Mouse (Mus musculus): ENCODE measurements around the gene Agbl5. TPM values are rescaled to one million over a fixed set of nuclear protein-coding genes. Genes with fewer than 3 reads are reported as not detected.

Gene Agbl5
- total RNA-seq, 1 experiment from 2014 or later = 14.7 TPM

GRCm38 (mm10) chr5:30944956-30945781, 56.7 kb downstream of the Agbl5 start, which contains the start of gene Cgref1:
Cgref1 (minus strand) TSS chr5:30945591.
- ATAC-seq (ENCODE audit: extremely low read depth, insufficient number of reproducible peaks, low FRiP score, poor library complexity, severe bottlenecking) = no peak

GRCm38 (mm10) chr5:30948620-30949019, 60.1 kb downstream of the Agbl5 start:
- ATAC-seq (ENCODE audit: extremely low read depth, insufficient number of reproducible peaks, low FRiP score, poor library complexity, severe bottlenecking) = no peak

DNA sequence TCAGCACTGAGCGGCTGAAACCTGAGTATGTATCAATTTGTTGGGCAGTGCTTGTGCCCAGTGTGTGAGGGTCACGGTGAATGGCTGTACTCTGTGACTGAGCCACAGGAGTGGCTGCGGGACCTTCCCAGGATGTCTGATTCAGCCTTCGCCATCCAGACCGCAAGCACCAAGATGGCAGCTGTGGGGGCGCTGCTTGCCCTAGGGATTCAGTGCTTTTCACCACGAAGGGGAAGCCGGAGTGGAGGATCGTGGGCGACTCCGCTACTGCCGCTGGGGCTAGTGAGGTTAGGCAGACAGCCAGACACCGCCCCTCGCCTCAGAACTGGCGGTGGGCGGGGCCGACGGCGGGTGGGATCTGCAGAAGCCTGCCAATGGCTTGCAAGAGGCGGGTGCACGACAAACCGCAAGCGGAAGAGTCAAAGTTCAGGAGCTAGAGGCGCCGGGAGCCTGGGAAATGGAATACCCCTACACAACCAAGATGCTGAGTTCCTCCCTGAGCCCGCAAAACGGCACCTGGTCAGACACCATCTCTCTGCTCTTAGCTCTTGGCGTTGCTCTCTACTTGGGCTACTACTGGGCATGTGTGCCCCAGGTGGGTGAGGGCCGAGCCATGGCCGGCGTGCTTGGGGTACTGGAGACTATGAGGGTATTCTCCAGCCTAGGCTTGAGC, 61.3 kb downstream of the Agbl5 start:
- ATAC-seq (ENCODE audit: extremely low read depth, insufficient number of reproducible peaks, low FRiP score, poor library complexity, severe bottlenecking) = peak; percentile 72

DNA sequence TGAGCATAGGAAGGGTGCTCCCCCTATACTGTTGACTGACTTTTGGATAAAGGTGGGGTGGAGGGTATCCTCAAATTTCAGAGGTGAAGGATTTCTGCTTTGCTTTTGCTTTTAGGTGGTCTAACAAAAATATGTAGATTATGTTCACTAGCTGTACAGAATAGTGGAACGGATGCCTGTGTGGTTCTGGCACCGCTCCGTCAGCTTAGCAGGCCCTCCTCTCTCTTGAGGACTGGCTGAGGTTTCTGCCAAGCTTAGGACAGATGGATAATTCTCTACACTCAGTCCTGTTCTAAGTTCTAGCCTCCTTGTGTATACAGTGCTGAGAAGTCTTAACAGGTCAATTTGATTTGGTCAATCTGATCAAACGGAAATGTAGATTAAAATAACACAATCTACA, 62.0 kb downstream of the Agbl5 start:
- ATAC-seq (ENCODE audit: extremely low read depth, insufficient number of reproducible peaks, low FRiP score, poor library complexity, severe bottlenecking) = no peak

GRCm38 (mm10) chr5:30950922-30951321, 62.4 kb downstream of the Agbl5 start:
- no peak for ATAC-seq (ENCODE audit: extremely low read depth, insufficient number of reproducible peaks, low FRiP score, poor library complexity, severe bottlenecking)

DNA sequence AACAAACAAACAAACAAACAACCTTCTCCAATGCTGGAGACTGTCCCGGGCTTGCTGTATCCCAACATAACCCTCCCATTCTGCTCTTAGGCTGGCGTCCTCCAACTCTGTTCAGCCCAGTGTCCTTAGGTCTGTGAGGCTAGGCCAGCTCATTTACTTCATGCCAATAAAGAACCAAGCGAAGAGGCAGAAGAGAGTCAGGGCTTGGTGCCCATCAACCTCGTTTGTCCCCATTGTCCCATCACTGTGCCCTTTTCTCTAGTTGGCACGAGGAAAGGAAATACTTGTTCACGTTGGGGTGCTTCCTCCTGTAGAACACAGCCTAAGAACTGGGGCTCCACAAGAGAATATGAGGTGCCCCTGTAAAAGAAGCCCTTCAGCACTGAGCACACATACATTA, 63.2 kb downstream of the Agbl5 start:
- ATAC-seq (ENCODE audit: extremely low read depth, insufficient number of reproducible peaks, low FRiP score, poor library complexity, severe bottlenecking) = no peak

DNA sequence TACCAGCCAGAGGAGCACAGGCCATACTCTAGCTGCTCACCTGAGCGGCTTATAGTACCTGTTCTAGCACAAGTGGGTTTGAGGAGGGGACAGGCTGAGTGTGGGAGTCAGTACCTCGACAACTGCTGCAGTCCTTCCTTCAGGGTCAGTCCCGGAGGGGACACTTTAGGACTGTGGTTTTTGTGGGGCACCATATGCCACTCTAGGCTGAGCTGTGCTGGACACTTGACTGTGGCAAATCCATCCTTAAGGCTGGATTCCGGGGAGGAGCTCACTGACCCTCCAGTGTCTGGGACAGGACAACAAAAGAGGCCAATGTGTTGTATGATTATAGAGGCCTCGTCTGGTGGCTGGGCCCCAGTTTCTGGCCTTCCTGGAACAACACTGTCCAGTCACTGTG, 64.1 kb downstream of the Agbl5 start:
- no peak for ATAC-seq (ENCODE audit: extremely low read depth, insufficient number of reproducible peaks, low FRiP score, poor library complexity, severe bottlenecking)

GRCm38 (mm10) chr5:30954065-30954464, 65.6 kb downstream of the Agbl5 start:
- ATAC-seq (ENCODE audit: extremely low read depth, insufficient number of reproducible peaks, low FRiP score, poor library complexity, severe bottlenecking) = no peak

DNA sequence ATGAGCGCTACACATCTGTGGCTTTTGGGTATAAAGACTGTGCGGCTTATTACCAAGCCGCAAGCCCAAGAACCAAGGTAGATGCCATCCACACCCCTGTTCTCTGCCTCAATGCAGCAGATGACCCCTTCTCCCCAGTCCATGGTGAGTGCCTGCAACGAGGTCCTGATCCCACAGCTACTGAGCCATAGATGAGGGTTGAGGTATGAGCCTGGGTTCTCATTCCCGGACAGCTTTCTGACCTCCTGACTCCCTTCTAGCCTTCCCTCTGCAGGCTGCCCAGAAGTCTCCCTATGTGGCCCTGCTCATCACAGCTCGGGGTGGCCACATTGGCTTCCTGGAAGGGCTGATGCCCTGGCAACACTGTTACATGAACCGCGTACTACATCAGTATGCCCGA, 66.1 kb downstream of the Agbl5 start:
- no peak for ATAC-seq (ENCODE audit: extremely low read depth, insufficient number of reproducible peaks, low FRiP score, poor library complexity, severe bottlenecking)

GRCm38 (mm10) chr5:30955751-30956150, 67.3 kb downstream of the Agbl5 start:
- no peak for ATAC-seq (ENCODE audit: extremely low read depth, insufficient number of reproducible peaks, low FRiP score, poor library complexity, severe bottlenecking)

Other genes starting within 250 kb of the Agbl5 start
- 17.8 and 21.0 TPM in 2 replicates for gene Slc35f6, start 240.8 kb upstream of the Agbl5 start, total RNA-seq (2017)
- gene Cenpa, start 221.9 kb upstream of the Agbl5 start, total RNA-seq (2017) = 56.1 and 56.7 TPM in 2 replicates
- gene Dpysl5, start 177.1 kb upstream of the Agbl5 start, total RNA-seq (2017) = not detected in 2 replicates
- gene Mapre3, start 74.1 kb upstream of the Agbl5 start, total RNA-seq (2017) = 1.7 and 3.0 TPM in 2 replicates
- gene Tmem214, start 20.7 kb upstream of the Agbl5 start, total RNA-seq (2017) = 21.4 and 22.2 TPM in 2 replicates
- 124 and 149 TPM in 2 replicates for gene Ost4, start 19.1 kb downstream of the Agbl5 start, total RNA-seq (2017)
- 2.1 and 2.2 TPM in 2 replicates for gene Emilin1, start 24.7 kb downstream of the Agbl5 start, total RNA-seq (2017)
- 25.7 and 28.2 TPM in 2 replicates for gene Khk, start 32.7 kb downstream of the Agbl5 start, total RNA-seq (2017)
- gene Cgref1, start 56.9 kb downstream of the Agbl5 start, total RNA-seq (2017) = 0.25 and 0.47 TPM in 2 replicates
- 299 and 306 TPM in 2 replicates for gene Preb, start 71.7 kb downstream of the Agbl5 start, total RNA-seq (2017)
- not detected in 2 replicates for gene Tcf23, start 80.0 kb downstream of the Agbl5 start, total RNA-seq (2017)
- 50.5 and 56.0 TPM in 2 replicates for gene Atraid, start 159.6 kb downstream of the Agbl5 start, total RNA-seq (2017)
- 2.4 and 5.0 TPM in 2 replicates for gene Slc5a6, start 160.2 kb downstream of the Agbl5 start, total RNA-seq (2017)
- gene Cad, start 166.1 kb downstream of the Agbl5 start, total RNA-seq (2017) = 10.6 and 19.6 TPM in 2 replicates
- not detected in 2 replicates for gene Dnajc5g, start 217.6 kb downstream of the Agbl5 start, total RNA-seq (2017)
- gene Slc30a3, start 219.5 kb downstream of the Agbl5 start, total RNA-seq (2017) = not detected in 2 replicates
- not detected in 2 replicates for gene Trim54, start 228.0 kb downstream of the Agbl5 start, total RNA-seq (2017)